Mouse (Mus musculus): ENCODE results near the gene Pon2. TPM values are rescaled to one million over a fixed set of nuclear protein-coding genes. Genes with fewer than 3 reads are reported as not detected.
"Not testable (repeated sequence)": the region's sequence is repeated elsewhere in the genome, so short reads cannot be mapped to it uniquely, and the experiment has no call there.

Gene Pon2
- 35.0 TPM in 2 replicates for polyA plus RNA-seq (2015; fragmentation: Nextera tagmentation; extraction: Ambion mirVana)

GRCm38 (mm10) chr6:5298092-5298554 is at the start of gene Pon2:
Pon2 (minus strand) TSS chr6:5298455.
- under 1% methylated on average over 47 of the region's 47 CpGs for WGBS
- Histone ChIP-seq H3K9me3 (replicated peaks) (no peaks in the 10 kb centered on the region), H3K9ac (peak within 1 kb of the TSS; percentile 73), H3K27ac (peak within 1 kb of the TSS; percentile 91), H3K4me1 (peaks cover 7% of the 10 kb centered on the region; the same call in 1 of the 2 replicates), H3K36me3 (no peaks in the 10 kb centered on the region), H3K27me3 (peaks cover 8% of the 10 kb centered on the region; the same call in 1 of the 2 replicates), H3K4me3 (replicated peaks) (peak within 1 kb of the TSS; percentile 74), H3K4me2 (peak within 1 kb of the TSS; percentile 72)
- ATAC-seq (replicated peaks; ENCODE audit: low FRiP score), result peak; percentile 97

- Histone ChIP-seq H3K9ac (no peak overlapping the region), H3K9me3 (replicated peaks) (no peaks in the 10 kb centered on the region), H3K4me2 (no peak overlapping the region), H3K4me3 (replicated peaks) (no peak overlapping the region), H3K27ac (no peak overlapping the region), H3K27me3 (no peaks in the 10 kb centered on the region), H3K4me1 (no peaks in the 10 kb centered on the region), H3K36me3 (no peaks in the 10 kb centered on the region)
- WGBS, result 59% methylated on average over 6 of the region's 6 CpGs
- peak; percentile 22; the same call in 1 of the 2 replicates for ATAC-seq (replicated peaks; ENCODE audit: low FRiP score)
Measured at GRCm38 (mm10) chr6:5344255-5344654, 46.0 kb upstream of the Pon2 start.

- not testable (repeated sequence) for H3K36me3 ChIP-seq; H3K9ac ChIP-seq; ATAC-seq (replicated peaks; ENCODE audit: low FRiP score); H3K4me3 ChIP-seq (replicated peaks); H3K27ac ChIP-seq; H3K9me3 ChIP-seq (replicated peaks); H3K4me2 ChIP-seq; H3K4me1 ChIP-seq; H3K27me3 ChIP-seq
- 100% methylated on average over 1 of the region's 1 CpGs for WGBS
Measured at GRCm38 (mm10) chr6:5339283-5339682, 41.0 kb upstream of the Pon2 start.

- not testable (repeated sequence) for ATAC-seq (replicated peaks; ENCODE audit: low FRiP score); H3K4me3 ChIP-seq (replicated peaks); H3K27ac ChIP-seq; H3K9me3 ChIP-seq (replicated peaks); H3K27me3 ChIP-seq; H3K36me3 ChIP-seq; H3K4me2 ChIP-seq; H3K9ac ChIP-seq; H3K4me1 ChIP-seq
- 90% methylated on average over 4 of the region's 4 CpGs for WGBS
Measured at GRCm38 (mm10) chr6:5338781-5339180, 40.5 kb upstream of the Pon2 start.

- ATAC-seq (replicated peaks; ENCODE audit: low FRiP score); H3K27ac ChIP-seq; H3K36me3 ChIP-seq; H3K4me1 ChIP-seq; H3K9ac ChIP-seq; H3K4me2 ChIP-seq; H3K9me3 ChIP-seq (replicated peaks); H3K4me3 ChIP-seq (replicated peaks); H3K27me3 ChIP-seq: not testable (repeated sequence)
Measured at GRCm38 (mm10) chr6:5336016-5336415, 37.8 kb upstream of the Pon2 start.

GRCm38 (mm10) chr6:5334021-5334420 is 35.8 kb upstream of the Pon2 start:
- no peak overlapping the region for H3K27ac ChIP-seq
- H3K9ac ChIP-seq, result no peak overlapping the region
- WGBS, result 55% methylated on average over 5 of the region's 5 CpGs
- no peak overlapping the region for H3K4me2 ChIP-seq
- no peaks in the 10 kb centered on the region for H3K27me3 ChIP-seq
- no peaks in the 10 kb centered on the region for H3K4me1 ChIP-seq
- H3K36me3 ChIP-seq, result no peaks in the 10 kb centered on the region
- no peak overlapping the region for H3K4me3 ChIP-seq (replicated peaks)
- no peaks in the 10 kb centered on the region for H3K9me3 ChIP-seq (replicated peaks)
- ATAC-seq (replicated peaks; ENCODE audit: low FRiP score), result no peak

- Histone ChIP-seq H3K4me1 (no peaks in the 10 kb centered on the region), H3K4me3 (replicated peaks) (no peak overlapping the region), H3K9ac (no peak overlapping the region), H3K4me2 (no peak overlapping the region), H3K27me3 (no peaks in the 10 kb centered on the region), H3K36me3 (no peaks in the 10 kb centered on the region), H3K9me3 (replicated peaks) (no peaks in the 10 kb centered on the region), H3K27ac (no peak overlapping the region)
- WGBS, result 82% methylated on average over 3 of the region's 3 CpGs
- ATAC-seq (replicated peaks; ENCODE audit: low FRiP score), result no peak
Measured at GRCm38 (mm10) chr6:5332560-5333150, 34.4 kb upstream of the Pon2 start.

GRCm38 (mm10) chr6:5325122-5325521 is 26.9 kb upstream of the Pon2 start:
- H3K9ac ChIP-seq, result no peak overlapping the region
- WGBS, result 57% methylated on average over 2 of the region's 2 CpGs
- H3K27me3 ChIP-seq, result no peaks in the 10 kb centered on the region
- H3K4me3 ChIP-seq (replicated peaks), result no peak overlapping the region
- H3K27ac ChIP-seq, result no peak overlapping the region
- no peaks in the 10 kb centered on the region for H3K4me1 ChIP-seq
- no peak overlapping the region for H3K4me2 ChIP-seq
- H3K36me3 ChIP-seq, result no peaks in the 10 kb centered on the region
- no peaks in the 10 kb centered on the region for H3K9me3 ChIP-seq (replicated peaks)
- no peak for ATAC-seq (replicated peaks; ENCODE audit: low FRiP score)

- not testable (repeated sequence) for H3K9ac ChIP-seq; H3K4me1 ChIP-seq; H3K27me3 ChIP-seq; H3K4me2 ChIP-seq; ATAC-seq (replicated peaks; ENCODE audit: low FRiP score); H3K9me3 ChIP-seq (replicated peaks); H3K27ac ChIP-seq; H3K4me3 ChIP-seq (replicated peaks); H3K36me3 ChIP-seq
- WGBS, result 92% methylated on average over 6 of the region's 6 CpGs
Measured at GRCm38 (mm10) chr6:5324101-5324500, 25.8 kb upstream of the Pon2 start.

- H3K9ac ChIP-seq, result no peak overlapping the region
- no peaks in the 10 kb centered on the region for H3K27me3 ChIP-seq
- peak; percentile 79 for ATAC-seq (replicated peaks; ENCODE audit: low FRiP score)
- no peaks in the 10 kb centered on the region for H3K36me3 ChIP-seq
- no peaks in the 10 kb centered on the region for H3K4me1 ChIP-seq
- 0 out of 2 replicates have a peak, but pooled peaks cover 4% of the 10 kb centered on the region for H3K9me3 ChIP-seq (replicated peaks)
- 59% methylated on average over 9 of the region's 9 CpGs for WGBS
- H3K27ac ChIP-seq, result no peak overlapping the region
- H3K4me3 ChIP-seq (replicated peaks), result no peak overlapping the region
- H3K4me2 ChIP-seq, result no peak overlapping the region
Measured at GRCm38 (mm10) chr6:5316630-5317029, 18.4 kb upstream of the Pon2 start.

GRCm38 (mm10) chr6:5315053-5315759 is 17.0 kb upstream of the Pon2 start:
- Histone ChIP-seq H3K27me3 (no peaks in the 10 kb centered on the region), H3K4me1 (no peaks in the 10 kb centered on the region), H3K9ac (no peak overlapping the region), H3K4me3 (replicated peaks) (no peak overlapping the region), H3K9me3 (replicated peaks) (0 out of 2 replicates have a peak, but pooled peaks cover 4% of the 10 kb centered on the region), H3K36me3 (no peaks in the 10 kb centered on the region), H3K4me2 (no peak overlapping the region), H3K27ac (no peak overlapping the region)
- 65% methylated on average over 3 of the region's 3 CpGs for WGBS
- ATAC-seq (replicated peaks; ENCODE audit: low FRiP score), result peak; percentile 25; the same call in 1 of the 2 replicates

- Histone ChIP-seq H3K9me3 (replicated peaks) (0 out of 2 replicates have a peak, but pooled peaks cover 4% of the 10 kb centered on the region), H3K4me2 (no peak overlapping the region), H3K36me3 (no peaks in the 10 kb centered on the region), H3K9ac (no peak overlapping the region), H3K27me3 (no peaks in the 10 kb centered on the region), H3K4me3 (replicated peaks) (no peak overlapping the region), H3K4me1 (no peaks in the 10 kb centered on the region), H3K27ac (no peak overlapping the region)
- no peak for ATAC-seq (replicated peaks; ENCODE audit: low FRiP score)
- 89% methylated on average over 5 of the region's 5 CpGs for WGBS
Measured at GRCm38 (mm10) chr6:5313951-5314590, 15.8 kb upstream of the Pon2 start.

All from kidney, embryonic 15.5 days (tissue).